Mouse (Mus musculus) megakaryocyte, embryonic 14.5 days (primary cell): ENCODE data around the gene Tmem26. TPM values are rescaled to one million over a fixed set of nuclear protein-coding genes. Genes with fewer than 3 reads are reported as not detected.
"Not testable (repeated sequence)": the region's sequence is repeated elsewhere in the genome, so short reads cannot be mapped to it uniquely, and the experiment has no call there.

Experiments
- H3K27me3 ChIP-seq: replicated peaks from 2 replicates; pipeline ENCODE3; 2012; ENCODE audit warnings: inconsistent platforms
- H3K36me3 ChIP-seq: replicated peaks from 2 replicates; pipeline ENCODE3; 2012; ENCODE audit warnings: low read length, inconsistent platforms, mixed read lengths
- H3K4me1 ChIP-seq: 2 replicates; pipeline ENCODE4 v1.6.1; 2012; ENCODE audit warnings: inconsistent platforms
- H3K4me3 ChIP-seq: replicated peaks from 2 replicates; pipeline ENCODE3; 2012; ENCODE audit warnings: moderate library complexity, mild to moderate bottlenecking, inconsistent platforms
- H3K9me3 ChIP-seq: 2 replicates; pipeline ENCODE4 v1.6.1; 2012; ENCODE audit warnings: inconsistent platforms
- FLI1 ChIP-seq: IDR thresholded peaks from 2 replicates; pipeline ENCODE4 v1.6.1; 2012; ENCODE audit warnings: low read length, inconsistent platforms, mixed read lengths
- GATA1 ChIP-seq: IDR thresholded peaks from 3 replicates; pipeline ENCODE4 v1.6.1; 2012; ENCODE audit warnings: mixed read lengths, low read length, inconsistent platforms, borderline replicate concordance
- polyA plus RNA-seq: library from polyadenylated mRNA; stranded (reverse); fragments of >175 nt; gene quantifications from 2 replicates; pipeline ENCODE4 v1.2.3, GENCODE M21; 2012; ENCODE audit warnings: low replicate concordance; ENCODE audit not compliant: insufficient read depth

Gene Tmem26
- polyA plus RNA-seq, 1 experiment, result not detected

DNA sequence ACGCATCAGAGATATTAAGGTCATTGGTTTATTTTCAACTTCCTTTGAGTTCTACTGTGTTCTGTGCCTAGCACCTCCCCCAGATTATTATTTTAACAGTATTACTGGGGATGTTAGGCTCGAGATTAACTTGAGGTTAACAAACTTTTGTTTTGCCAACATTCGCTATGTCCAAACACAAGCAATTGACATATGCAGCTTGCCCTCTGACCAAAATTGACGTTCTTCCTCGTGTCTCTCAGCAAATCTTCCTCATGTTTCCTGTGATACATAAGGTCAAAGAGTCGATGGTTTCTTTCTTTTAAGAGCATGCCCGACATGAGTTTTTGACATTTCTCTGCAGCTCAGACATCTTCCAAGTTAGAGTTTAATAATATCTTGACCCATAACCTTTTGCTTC, 13.9 kb downstream of the Tmem26 start:
- TF ChIP-seq GATA1, result no peak
- TF ChIP-seq FLI1, result no peak
- peaks cover 10% of the 10 kb centered on the region for H3K9me3 ChIP-seq
- H3K36me3 ChIP-seq, result no peaks in the 10 kb centered on the region
- H3K4me1 ChIP-seq, result no peaks in the 10 kb centered on the region
- H3K27me3 ChIP-seq, result no peaks in the 10 kb centered on the region
- no peak overlapping the region for H3K4me3 ChIP-seq

DNA sequence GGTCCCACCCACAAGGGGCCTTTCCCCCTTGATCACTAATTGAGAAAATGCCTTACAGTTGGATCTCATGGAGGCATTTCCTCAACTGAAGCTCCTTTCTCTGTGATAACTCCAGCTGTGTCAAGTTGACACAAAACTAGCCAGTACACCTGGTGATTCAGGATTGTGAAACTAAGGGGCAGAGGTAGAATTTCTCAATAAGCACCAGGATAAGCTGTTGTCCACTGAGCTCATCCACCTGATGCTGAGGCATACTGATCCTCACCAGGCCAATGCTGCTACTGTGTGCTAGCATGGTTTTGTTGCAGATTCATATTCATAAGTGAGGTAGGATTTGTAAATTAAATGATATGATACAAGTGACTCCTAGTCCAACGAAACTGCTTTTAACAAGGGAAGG, 15.5 kb downstream of the Tmem26 start:
- H3K36me3 ChIP-seq, H3K4me3 ChIP-seq, H3K4me1 ChIP-seq, H3K27me3 ChIP-seq: not testable (repeated sequence)
- peaks cover 10% of the 10 kb centered on the region for H3K9me3 ChIP-seq

DNA sequence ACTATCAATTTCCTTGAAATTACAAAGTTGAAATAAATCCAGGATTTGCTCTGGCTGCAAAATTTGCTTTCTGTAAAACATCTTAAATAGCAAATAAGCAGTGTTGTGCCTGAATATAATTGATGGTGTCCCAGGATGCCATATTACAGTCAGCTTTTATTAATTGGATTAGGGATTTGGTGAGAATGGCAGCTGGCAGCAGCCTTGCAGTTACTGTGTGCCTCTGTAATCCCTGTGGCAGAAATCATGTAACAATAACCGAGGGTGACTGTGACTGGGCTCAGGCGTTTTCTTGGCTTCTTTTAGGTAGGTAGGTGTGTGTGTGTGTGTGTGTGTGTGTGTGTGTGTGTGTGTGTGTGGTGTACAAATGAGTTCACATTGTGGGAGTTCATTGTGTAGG, 16.8 kb downstream of the Tmem26 start:
- H3K9me3 ChIP-seq, result peaks cover 10% of the 10 kb centered on the region
- H3K4me3 ChIP-seq, result no peak overlapping the region
- no peaks in the 10 kb centered on the region for H3K4me1 ChIP-seq
- H3K36me3 ChIP-seq, result no peaks in the 10 kb centered on the region
- no peaks in the 10 kb centered on the region for H3K27me3 ChIP-seq
- TF ChIP-seq GATA1 (no peak), FLI1 (no peak)

DNA sequence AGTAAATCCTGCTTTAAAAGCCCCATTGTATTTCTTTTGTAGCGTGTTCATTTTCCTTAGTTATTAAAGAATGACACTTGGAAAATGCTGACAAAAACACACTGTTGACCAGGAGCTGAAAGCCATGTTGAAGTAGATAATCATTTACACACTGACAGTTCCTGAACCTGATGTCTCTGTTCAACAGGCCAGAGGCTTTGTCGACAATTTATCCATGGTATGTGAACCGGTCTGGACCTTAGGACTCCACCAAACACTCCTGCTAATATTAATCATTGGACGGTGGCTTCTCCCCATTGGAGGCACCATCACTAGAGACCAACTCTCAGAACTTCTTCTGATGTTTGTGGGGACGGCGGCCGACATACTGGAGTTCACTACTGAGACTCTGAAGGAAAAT, 27.5 kb downstream of the Tmem26 start:
- Histone ChIP-seq H3K4me1 (no peaks in the 10 kb centered on the region), H3K9me3 (no peaks in the 10 kb centered on the region), H3K4me3 (no peak overlapping the region), H3K36me3 (no peaks in the 10 kb centered on the region), H3K27me3 (no peaks in the 10 kb centered on the region)
- TF ChIP-seq GATA1 (no peak), FLI1 (no peak)

DNA sequence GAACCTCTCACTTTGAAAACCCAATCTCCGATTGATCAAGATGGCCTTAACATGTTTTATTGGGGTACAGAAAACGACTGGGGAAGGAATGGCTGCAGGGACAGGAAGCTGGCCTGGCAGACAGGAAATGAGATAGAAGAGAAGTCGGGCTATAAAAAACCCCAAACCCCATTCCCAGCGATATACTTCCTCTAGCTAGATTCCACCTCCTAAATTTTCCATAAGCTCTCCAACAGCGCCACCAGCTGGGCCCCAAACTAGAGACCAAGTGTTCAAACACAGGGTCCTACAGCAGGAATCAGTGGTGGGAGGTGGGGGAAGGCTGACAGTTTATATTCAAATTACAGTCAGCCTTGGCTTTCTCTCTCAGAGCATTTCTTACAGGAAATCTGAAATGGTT, 35.8 kb downstream of the Tmem26 start:
- H3K36me3 ChIP-seq, result no peaks in the 10 kb centered on the region
- no peak overlapping the region for H3K4me3 ChIP-seq
- TF ChIP-seq FLI1, result no peak
- no peak for TF ChIP-seq GATA1
- H3K9me3 ChIP-seq, result no peaks in the 10 kb centered on the region
- H3K4me1 ChIP-seq, result peaks cover 23% of the 10 kb centered on the region
- no peaks in the 10 kb centered on the region for H3K27me3 ChIP-seq

DNA sequence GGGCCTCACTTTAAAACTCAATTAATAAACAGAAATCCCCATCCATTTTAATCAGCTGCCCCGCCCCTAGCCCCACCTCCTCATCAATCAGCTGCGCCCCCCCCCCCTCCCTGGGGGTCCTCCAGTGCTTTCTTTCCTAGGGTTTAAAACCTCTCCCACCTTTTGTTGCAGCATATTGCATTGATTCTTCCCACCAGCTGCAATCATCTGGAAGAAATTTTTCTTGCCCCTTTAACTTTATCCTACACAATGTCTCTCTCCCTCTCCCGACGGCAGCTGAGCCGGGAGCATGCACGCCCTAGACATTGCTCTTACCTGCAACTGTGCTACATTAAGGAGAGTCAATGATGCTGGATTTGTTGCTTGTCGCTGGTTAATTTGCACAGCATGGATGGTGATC, 36.3 kb downstream of the Tmem26 start:
- H3K4me1 ChIP-seq, result peaks cover 23% of the 10 kb centered on the region
- no peaks in the 10 kb centered on the region for H3K9me3 ChIP-seq
- no peaks in the 10 kb centered on the region for H3K27me3 ChIP-seq
- TF ChIP-seq GATA1 (no peak), FLI1 (no peak)
- H3K4me3 ChIP-seq, result no peak overlapping the region
- H3K36me3 ChIP-seq, result no peaks in the 10 kb centered on the region

DNA sequence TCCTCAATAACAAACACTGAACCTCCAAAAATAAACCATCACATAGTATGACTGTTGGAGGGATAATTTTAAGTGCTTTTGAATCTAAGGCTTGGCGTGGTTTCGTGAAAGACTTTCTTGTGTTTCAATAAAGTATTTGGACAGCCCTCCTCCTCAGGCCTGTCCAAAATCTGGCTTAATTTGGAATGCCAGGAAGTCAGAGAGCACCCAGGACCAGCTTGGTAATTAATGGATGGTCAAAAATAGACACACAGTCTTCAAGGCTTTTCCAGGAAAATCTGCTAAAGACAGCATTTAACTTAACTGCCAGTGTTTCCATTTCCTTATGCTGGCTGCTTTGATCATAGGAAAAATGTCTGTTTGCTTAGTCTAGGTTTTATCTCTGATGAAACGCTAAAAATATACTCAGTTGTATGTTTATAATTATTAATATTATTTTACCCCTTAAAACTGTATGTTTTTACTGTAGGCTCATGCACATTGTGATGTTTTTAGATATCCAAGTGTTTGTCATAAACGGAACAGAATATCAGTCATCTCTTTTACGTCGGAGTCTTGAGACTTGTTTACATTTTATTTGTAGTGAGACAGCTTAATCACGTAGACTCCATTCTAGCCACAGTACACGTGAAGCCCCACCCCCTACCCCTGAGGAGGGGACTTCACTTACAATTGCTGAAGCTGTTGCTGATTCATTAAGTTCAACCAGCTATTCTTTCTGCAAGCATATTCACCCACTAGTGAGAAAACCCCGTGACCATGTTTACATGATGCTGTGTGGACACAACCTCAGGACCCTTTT, 57.8 kb downstream of the Tmem26 start:
- Histone ChIP-seq H3K9me3 (peaks cover 14% of the 10 kb centered on the region), H3K4me3 (no peak overlapping the region), H3K4me1 (no peaks in the 10 kb centered on the region), H3K36me3 (no peaks in the 10 kb centered on the region), H3K27me3 (no peaks in the 10 kb centered on the region)
- TF ChIP-seq GATA1, result no peak
- no peak for TF ChIP-seq FLI1

DNA sequence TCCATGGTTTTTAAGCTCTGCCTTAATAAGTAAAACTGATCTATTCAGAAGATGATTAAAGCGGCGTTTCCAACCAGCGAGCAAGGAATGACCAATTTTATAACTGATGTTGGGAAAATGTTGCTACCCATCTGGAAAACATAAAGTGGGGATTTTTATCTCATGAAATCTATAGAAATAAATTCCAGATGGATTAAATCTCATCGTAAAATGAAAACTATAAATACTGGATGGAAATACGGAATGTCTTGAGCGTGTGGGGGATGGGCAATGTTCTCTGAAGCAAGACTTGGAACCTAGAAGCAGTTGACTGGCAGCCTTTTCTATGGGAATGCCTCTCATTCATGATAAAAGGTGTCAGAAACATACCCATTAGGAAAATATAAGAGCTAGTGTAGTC, 59.3 kb downstream of the Tmem26 start:
- Histone ChIP-seq H3K4me3 (no peak overlapping the region), H3K4me1 (no peaks in the 10 kb centered on the region), H3K27me3 (no peaks in the 10 kb centered on the region), H3K36me3 (no peaks in the 10 kb centered on the region), H3K9me3 (peaks cover 14% of the 10 kb centered on the region)
- TF ChIP-seq GATA1 (no peak), FLI1 (no peak)

DNA sequence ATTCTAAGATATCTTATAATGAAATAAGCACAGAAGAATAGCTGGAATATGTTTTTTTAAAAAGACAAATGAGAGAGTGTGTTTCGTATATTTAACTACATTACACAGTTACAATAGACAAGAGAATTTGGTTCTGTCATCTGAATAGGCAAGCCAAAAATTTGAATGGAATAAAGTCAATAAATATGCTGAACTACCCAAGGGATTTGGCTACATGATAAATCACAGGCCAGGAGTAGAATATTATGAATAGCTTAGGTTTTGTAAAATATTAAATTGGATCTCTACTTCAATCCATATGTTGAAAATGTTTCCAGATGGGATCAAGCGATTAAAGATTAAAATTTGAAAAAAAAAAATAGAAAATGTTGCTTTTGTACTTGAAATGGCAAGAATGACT, 60.4 kb downstream of the Tmem26 start:
- H3K9me3 ChIP-seq, result peaks cover 5% of the 10 kb centered on the region; the same call in 1 of the 2 replicates
- no peaks in the 10 kb centered on the region for H3K36me3 ChIP-seq
- TF ChIP-seq GATA1, result no peak
- no peak for TF ChIP-seq FLI1
- H3K4me3 ChIP-seq, result no peak overlapping the region
- H3K4me1 ChIP-seq, result no peaks in the 10 kb centered on the region
- H3K27me3 ChIP-seq, result no peaks in the 10 kb centered on the region

DNA sequence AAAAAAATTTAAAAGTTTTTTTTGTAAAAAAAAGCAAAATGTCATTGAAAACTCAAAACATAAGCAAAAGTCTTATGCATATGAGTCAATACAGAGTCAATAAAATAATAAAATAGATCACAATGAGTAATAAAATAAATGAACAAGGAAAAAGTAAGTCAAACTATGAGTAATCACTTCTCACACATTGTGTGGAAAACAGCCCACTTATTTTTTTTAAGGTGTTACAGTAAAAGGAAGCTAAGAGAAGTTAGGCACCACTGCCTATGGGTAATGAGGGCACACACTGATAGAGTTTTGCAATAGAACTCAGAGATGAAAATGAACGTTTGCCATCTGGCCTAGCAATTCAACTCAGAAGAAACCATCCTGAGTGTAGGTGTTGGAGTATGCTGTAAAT, 61.0 kb downstream of the Tmem26 start:
- Histone ChIP-seq H3K9me3 (peaks cover 4% of the 10 kb centered on the region; the same call in 1 of the 2 replicates), H3K36me3 (no peaks in the 10 kb centered on the region), H3K4me3 (no peak overlapping the region), H3K4me1 (no peaks in the 10 kb centered on the region), H3K27me3 (no peaks in the 10 kb centered on the region)
- TF ChIP-seq GATA1, result no peak
- no peak for TF ChIP-seq FLI1

DNA sequence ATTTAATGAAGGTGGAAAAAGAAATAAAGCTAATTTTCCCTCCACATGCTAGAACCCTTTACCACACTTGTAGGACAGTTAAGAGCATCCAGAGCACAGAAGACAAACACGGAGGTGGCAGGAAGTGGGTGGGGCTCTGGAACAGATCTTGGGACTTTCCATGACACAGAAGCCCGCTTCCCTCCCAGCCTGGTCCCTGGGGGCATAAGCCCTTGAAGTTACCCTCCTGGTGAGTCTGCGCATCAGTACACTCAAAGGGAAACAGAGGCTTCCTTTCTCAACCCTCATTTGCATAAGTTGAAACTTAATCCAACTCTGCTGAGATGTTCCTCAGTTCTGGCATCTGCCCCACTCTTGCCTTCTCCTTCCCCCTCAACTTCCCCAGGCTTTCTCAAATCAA, 72.0 kb downstream of the Tmem26 start:
- TF ChIP-seq GATA1, result no peak
- no peak for TF ChIP-seq FLI1
- Histone ChIP-seq H3K4me1 (no peaks in the 10 kb centered on the region), H3K4me3 (no peak overlapping the region), H3K27me3 (no peaks in the 10 kb centered on the region), H3K36me3 (no peaks in the 10 kb centered on the region), H3K9me3 (peaks cover 3% of the 10 kb centered on the region; the same call in 1 of the 2 replicates)
